Mouse (Mus musculus) MN1 (cell line): ENCODE measurements around the gene Cpne1.
"Not testable (repeated sequence)": the region's sequence is repeated elsewhere in the genome, so short reads cannot be mapped to it uniquely, and the experiment has no call there.

ENCODE experiments used
- DNase-seq: peaks from one replicate; pipeline ENCODE4 v3.0.0-alpha.2; 2016; ENCODE audit warnings: low spot score

Cpne1 gene

GRCm38 (mm10) chr2:156111358-156112079, at the start of gene Cpne1, which contains the start of gene Rbm12:
TSS of gene Cpne1 (minus strand) at chr2:156111965.
TSS of gene Rbm12 (minus strand) at chr2:156111978.
- DNase-seq, result peak; percentile 92

GRCm38 (mm10) chr2:156151538-156151937, 39.8 kb upstream of the Cpne1 start:
- DNase-seq, result no peak

GRCm38 (mm10) chr2:156147316-156147915, 35.7 kb upstream of the Cpne1 start:
- DNase-seq, result no peak

- DNase-seq, result no peak
These were observed 34.7 kb upstream of the Cpne1 start for GRCm38 (mm10) chr2:156146272-156146989.

GRCm38 (mm10) chr2:156145486-156146130, 33.8 kb upstream of the Cpne1 start:
- no peak for DNase-seq

- DNase-seq, result peak; percentile 99
These were observed 32.4 kb upstream of the Cpne1 start, which contains the start of the genes Romo1 and Nfs1 for GRCm38 (mm10) chr2:156143953-156144724. TSS of gene Romo1 (plus strand) at chr2:156144039. TSS of gene Nfs1 (minus strand) at chr2:156144186.

GRCm38 (mm10) chr2:156143367-156143766, 31.6 kb upstream of the Cpne1 start:
- peak; percentile 37 for DNase-seq

- DNase-seq, result peak; percentile 25
These were observed 31.1 kb upstream of the Cpne1 start for GRCm38 (mm10) chr2:156142820-156143219.

- DNase-seq, result no peak
These were observed 23.9 kb upstream of the Cpne1 start for GRCm38 (mm10) chr2:156135695-156136094.

- DNase-seq, result no peak
These were observed 22.4 kb upstream of the Cpne1 start for GRCm38 (mm10) chr2:156134161-156134560.

GRCm38 (mm10) chr2:156126992-156127391, 15.2 kb upstream of the Cpne1 start, which contains the start of gene Gm28036:
TSS of gene Gm28036 (minus strand) at chr2:156127092.
- DNase-seq, result no peak

- no peak for DNase-seq
These were observed 12.0 kb upstream of the Cpne1 start for GRCm38 (mm10) chr2:156123731-156124130.

GRCm38 (mm10) chr2:156119566-156119965, 7.8 kb upstream of the Cpne1 start:
- DNase-seq, result no peak

GRCm38 (mm10) chr2:156112080-156112423, 287 bp upstream of the Cpne1 start:
- DNase-seq, result not testable (repeated sequence)

GRCm38 (mm10) chr2:156110627-156111357, 973 bp downstream of the Cpne1 start:
- DNase-seq, result peak; percentile 37

- DNase-seq, result no peak
These were observed 19.8 kb downstream of the Cpne1 start for GRCm38 (mm10) chr2:156091926-156092325.

GRCm38 (mm10) chr2:156089799-156090198, 22.0 kb downstream of the Cpne1 start:
- DNase-seq, result no peak

GRCm38 (mm10) chr2:156087391-156088110, 24.2 kb downstream of the Cpne1 start:
- DNase-seq, result no peak

- DNase-seq, result no peak
These were observed 27.2 kb downstream of the Cpne1 start for GRCm38 (mm10) chr2:156084541-156084940.

GRCm38 (mm10) chr2:156080391-156080790, 31.4 kb downstream of the Cpne1 start:
- no peak for DNase-seq
